Mouse (Mus musculus) hindbrain, embryonic 12.5 days (tissue): ENCODE measurements around the gene Sf3b4. TPM values are rescaled to one million over a fixed set of nuclear protein-coding genes. Genes with fewer than 3 reads are reported as not detected.
A peak's percentile ranks its signal among the peaks of the same experiment; 100 is the strongest.

Experiments
- ATAC-seq: fragments of 200-750 bp; cut with Nextera tagmentation; 2 replicates; pipeline ENCODE4 v1.8.0; 2017; ENCODE audit warnings: moderate TSS enrichment; ENCODE audit not compliant: low FRiP score
- H3K27ac ChIP-seq: fragments of 300-500 bp; sonication (generic); 2 replicates; pipeline ENCODE4 v1.5.1; 2016; ENCODE audit warnings: mild to moderate bottlenecking
- H3K27me3 ChIP-seq: fragments of 300-500 bp; sonication (generic); 2 replicates; pipeline ENCODE4 v1.6.1; 2016; ENCODE audit warnings: mild to moderate bottlenecking
- H3K36me3 ChIP-seq: fragments of 300-500 bp; sonication (generic); 2 replicates; pipeline ENCODE4 v1.6.1; 2016; ENCODE audit warnings: mild to moderate bottlenecking
- H3K4me1 ChIP-seq: fragments of 300-500 bp; sonication (generic); 2 replicates; pipeline ENCODE4 v1.6.1; 2016
- H3K4me2 ChIP-seq: fragments of 300-500 bp; sonication (generic); replicated peaks from 2 replicates; pipeline ENCODE4 v1.6.1; 2016; ENCODE audit warnings: mild to moderate bottlenecking
- H3K4me3 ChIP-seq: fragments of 300-500 bp; sonication (generic); 2 replicates; pipeline ENCODE4 v1.5.1; 2016; ENCODE audit warnings: mild to moderate bottlenecking
- H3K9ac ChIP-seq: fragments of 300-500 bp; sonication (generic); 2 replicates; pipeline ENCODE4 v1.6.1; 2016; ENCODE audit warnings: mild to moderate bottlenecking, moderate library complexity
- H3K9me3 ChIP-seq: fragments of 300-500 bp; sonication (generic); replicated peaks from 2 replicates; pipeline ENCODE4 v1.6.1; 2016; ENCODE audit warnings: mild to moderate bottlenecking
- WGBS: fragments of 180-500 bp; shearing (Covaris S2); methylation state at CpG from one replicate; pipeline ENCODE4 v1.1.7; 2016; 5-methylcytosine and 5-hydroxymethylcytosine counted together
- polyA plus RNA-seq: library from polyadenylated mRNA; unstranded; fragments of >200 nt; fragmentation: Nextera tagmentation; extraction: Ambion mirVana; gene quantifications from 2 replicates; pipeline ENCODE4 v1.2.1, GENCODE M21; 2016

The Sf3b4 gene
- polyA plus RNA-seq, result 164 and 170 TPM in 2 replicates

DNA sequence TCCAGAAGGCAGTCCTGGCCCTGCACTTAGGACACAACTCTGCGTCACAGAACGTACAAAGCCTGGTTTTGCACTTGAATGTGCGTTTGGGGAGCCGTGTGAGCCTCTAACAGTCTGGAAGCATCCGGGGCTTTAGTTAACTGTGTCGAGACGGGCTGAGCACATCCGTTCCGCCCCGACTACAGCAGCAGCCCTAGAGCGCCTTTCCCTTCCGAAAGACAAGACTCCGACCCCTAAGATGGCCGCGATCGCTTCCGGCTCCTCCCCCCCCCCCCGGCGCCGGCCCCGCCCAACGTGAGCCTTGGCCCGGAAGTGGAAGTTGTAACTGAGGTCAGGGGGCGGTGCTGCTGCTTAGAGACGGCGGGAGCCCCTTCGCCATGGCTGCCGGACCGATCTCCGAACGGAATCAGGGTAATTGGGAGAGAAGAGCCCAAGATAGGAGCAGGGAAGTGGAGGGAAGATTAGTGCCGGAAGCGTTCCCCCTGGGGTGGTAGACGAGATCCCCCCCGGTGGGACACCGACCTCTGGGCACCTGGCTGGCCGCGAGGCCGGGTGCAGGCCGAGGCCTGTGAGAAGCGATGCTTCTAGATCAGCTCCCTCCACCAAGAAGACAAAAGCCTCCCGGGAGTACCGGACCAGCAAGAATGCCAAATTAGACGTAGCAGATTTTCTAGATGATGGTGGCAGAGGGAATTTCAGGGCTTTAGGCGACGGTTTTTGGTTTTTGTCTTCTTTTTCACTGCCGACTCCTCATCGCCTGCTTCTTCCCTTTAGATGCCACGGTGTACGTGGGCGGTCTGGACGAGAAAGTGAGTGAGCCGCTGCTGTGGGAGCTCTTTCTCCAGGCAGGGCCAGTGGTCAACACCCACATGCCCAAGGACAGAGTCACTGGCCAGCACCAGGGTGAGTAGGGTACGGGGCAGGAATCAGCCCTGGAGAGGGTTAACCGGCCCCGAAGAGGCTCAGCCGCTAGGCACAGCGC, at the start of gene Sf3b4:
Gene Sf3b4, plus strand, starts transcription at position 136 of the 982 bp plus-strand sequence.
- peaks cover 33% of the 10 kb centered on the region for H3K36me3 ChIP-seq
- H3K9me3 ChIP-seq, result no peaks in the 10 kb centered on the region
- 1% methylated on average over 58 of the region's 58 CpGs for WGBS
- peak within 1 kb of the TSS; percentile 90 for H3K4me3 ChIP-seq
- peak; percentile 93 for ATAC-seq
- peaks cover 35% of the 10 kb centered on the region for H3K4me1 ChIP-seq
- peak within 1 kb of the TSS; percentile 90 for H3K9ac ChIP-seq
- H3K4me2 ChIP-seq, result peak within 1 kb of the TSS; percentile 97
- H3K27me3 ChIP-seq, result no peaks in the 10 kb centered on the region
- peak within 1 kb of the TSS; percentile 99 for H3K27ac ChIP-seq

DNA sequence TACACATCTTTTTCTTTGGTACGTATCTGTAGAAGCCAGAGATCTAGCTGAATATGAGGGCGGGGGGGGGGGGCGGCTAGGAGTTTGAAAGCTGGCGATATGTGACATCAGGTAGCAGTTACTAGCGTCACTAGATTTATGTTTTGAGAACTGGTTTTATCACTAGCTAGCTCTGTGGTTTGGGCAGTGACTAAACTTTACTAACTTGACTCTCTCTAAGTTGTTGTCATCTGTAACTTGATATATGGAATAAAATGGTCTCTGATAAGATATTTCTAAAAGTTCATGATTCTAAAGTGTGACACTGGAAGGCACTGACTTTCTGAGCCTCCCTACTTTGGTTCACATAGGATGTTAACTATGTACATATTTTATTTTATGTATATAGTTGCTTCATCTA, 47.9 kb upstream of the Sf3b4 start:
- Histone ChIP-seq H3K4me3 (no peak overlapping the region), H3K27ac (no peak overlapping the region), H3K36me3 (no peaks in the 10 kb centered on the region), H3K4me1 (no peaks in the 10 kb centered on the region), H3K9me3 (no peaks in the 10 kb centered on the region), H3K4me2 (no peak overlapping the region), H3K27me3 (no peaks in the 10 kb centered on the region), H3K9ac (no peak overlapping the region)
- 94% methylated on average over 5 of the region's 5 CpGs for WGBS
- ATAC-seq, result no peak

DNA sequence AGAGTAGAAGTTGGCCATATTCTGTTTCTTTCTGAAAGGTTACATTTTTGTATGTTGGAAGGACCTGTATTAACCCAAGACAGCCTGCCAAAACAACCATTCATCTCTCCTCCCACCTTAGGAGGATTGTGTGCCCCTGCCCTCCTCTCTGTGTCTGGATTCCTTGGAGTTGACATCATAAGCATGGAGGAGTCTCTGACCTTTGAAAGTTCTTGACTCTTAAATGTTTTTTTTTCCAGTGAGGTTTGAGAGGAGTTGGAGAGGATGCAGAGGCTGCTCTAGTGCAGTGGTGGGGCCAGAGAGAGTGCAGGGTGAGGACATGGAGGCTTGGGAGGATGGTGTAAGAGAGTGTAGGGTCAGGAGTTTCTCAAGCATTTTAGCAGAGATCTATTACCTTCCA, 44.0 kb upstream of the Sf3b4 start:
- no peak overlapping the region for H3K27ac ChIP-seq
- H3K4me1 ChIP-seq, result no peaks in the 10 kb centered on the region
- H3K9me3 ChIP-seq, result no peaks in the 10 kb centered on the region
- no peak for ATAC-seq
- no peak overlapping the region for H3K4me3 ChIP-seq
- no peak overlapping the region for H3K9ac ChIP-seq
- no peaks in the 10 kb centered on the region for H3K27me3 ChIP-seq
- no peaks in the 10 kb centered on the region for H3K36me3 ChIP-seq
- no peak overlapping the region for H3K4me2 ChIP-seq

DNA sequence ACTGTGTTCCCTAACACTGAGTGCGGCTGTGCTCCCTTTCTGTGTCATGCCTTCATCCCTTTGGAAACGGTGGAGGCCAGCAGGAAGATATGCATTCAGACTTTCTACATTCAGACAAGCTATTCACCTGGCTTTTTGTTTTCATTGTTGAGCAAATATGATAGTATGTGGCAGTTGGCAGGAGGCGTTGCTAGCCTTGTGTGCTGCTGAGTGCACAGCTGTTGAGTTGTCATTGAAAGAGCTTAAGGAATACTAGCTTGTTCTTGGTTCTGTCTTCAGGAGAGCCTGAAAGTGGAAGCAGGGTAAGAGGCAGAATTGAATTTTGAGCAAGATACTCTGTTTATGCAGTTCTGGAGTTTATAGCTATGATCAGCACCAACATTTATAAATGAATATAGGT, 39.7 kb upstream of the Sf3b4 start:
- Histone ChIP-seq H3K27ac (no peak overlapping the region), H3K36me3 (no peaks in the 10 kb centered on the region), H3K4me1 (no peaks in the 10 kb centered on the region), H3K4me3 (no peak overlapping the region), H3K9ac (no peak overlapping the region), H3K27me3 (no peaks in the 10 kb centered on the region), H3K4me2 (no peak overlapping the region), H3K9me3 (no peaks in the 10 kb centered on the region)
- no peak for ATAC-seq
- WGBS, result 82% methylated on average over 3 of the region's 3 CpGs

DNA sequence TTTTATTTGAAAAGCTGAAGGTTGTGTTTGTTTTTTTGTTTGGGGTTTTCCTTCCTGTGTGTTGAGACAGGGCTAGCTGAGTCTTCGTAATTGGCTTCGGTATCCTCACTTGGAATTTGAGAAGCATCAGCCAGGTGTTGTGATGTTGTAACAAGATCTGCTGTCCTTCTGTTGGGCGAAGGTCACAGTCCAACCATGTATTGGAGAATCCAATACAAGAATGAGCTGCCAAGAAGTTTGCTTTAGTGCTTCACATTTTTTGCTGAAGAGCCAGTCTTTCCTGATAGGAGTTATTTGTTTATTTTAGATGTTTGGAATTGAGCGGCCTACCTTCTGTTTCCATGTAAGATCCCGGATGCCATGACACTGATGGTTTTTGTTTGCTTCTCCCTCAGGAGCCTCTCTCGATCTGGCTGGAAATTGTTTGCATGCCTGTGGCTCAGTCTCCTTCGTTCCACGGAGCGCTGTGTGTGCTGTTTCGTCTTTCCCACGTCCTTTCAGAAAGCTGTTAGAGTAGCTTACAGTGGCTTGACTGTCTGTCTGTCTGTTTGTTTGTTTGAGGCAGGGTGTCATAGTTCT, 38.7 kb upstream of the Sf3b4 start:
- Histone ChIP-seq H3K9ac (no peak overlapping the region), H3K27me3 (no peaks in the 10 kb centered on the region), H3K4me3 (no peak overlapping the region), H3K27ac (no peak overlapping the region), H3K36me3 (no peaks in the 10 kb centered on the region), H3K4me1 (no peaks in the 10 kb centered on the region), H3K9me3 (no peaks in the 10 kb centered on the region), H3K4me2 (no peak overlapping the region)
- no peak for ATAC-seq
- WGBS, result 68% methylated on average over 11 of the region's 11 CpGs

DNA sequence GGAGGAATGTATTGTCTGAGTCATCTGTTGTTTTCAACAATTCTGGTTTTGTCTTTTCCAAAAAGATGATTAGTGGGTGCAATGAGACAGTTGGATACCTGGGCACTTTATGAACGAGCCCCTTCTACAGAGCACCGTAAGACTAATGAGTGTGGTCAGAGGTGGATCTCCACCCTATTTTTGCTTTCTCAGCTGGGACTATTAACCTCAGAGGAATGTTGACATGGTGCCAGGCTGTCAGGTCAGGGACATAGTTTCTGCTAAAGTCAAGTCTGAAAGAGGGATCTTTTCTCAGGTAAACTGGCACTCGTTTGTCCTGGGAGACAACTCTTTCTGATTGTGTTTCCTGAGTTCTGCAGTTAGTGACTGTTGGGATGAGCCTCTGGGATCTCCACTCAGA, 37.1 kb upstream of the Sf3b4 start:
- Histone ChIP-seq H3K4me2 (no peak overlapping the region), H3K27ac (no peak overlapping the region), H3K4me1 (no peaks in the 10 kb centered on the region), H3K36me3 (no peaks in the 10 kb centered on the region), H3K4me3 (no peak overlapping the region), H3K9me3 (no peaks in the 10 kb centered on the region), H3K27me3 (no peaks in the 10 kb centered on the region), H3K9ac (no peak overlapping the region)
- 77% methylated on average over 3 of the region's 3 CpGs for WGBS
- ATAC-seq, result no peak

DNA sequence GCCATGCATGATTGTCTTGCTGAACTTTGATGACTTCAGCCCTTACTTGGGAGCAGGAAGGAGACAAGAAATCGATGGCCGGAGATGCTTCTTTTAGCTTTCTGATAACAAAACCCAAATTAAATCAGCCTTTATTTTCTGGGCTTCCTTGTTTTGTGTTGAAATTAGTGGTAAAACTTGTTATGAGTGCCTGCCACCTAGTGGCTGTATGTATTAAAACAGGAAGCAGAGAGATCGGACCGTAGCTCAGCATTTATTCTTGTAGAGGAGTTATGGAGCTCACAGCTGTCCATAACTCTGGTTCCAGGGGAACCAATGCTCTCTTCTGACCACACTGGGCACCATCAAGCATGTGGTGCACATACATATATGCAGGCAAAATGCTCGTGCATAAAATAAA, 24.2 kb upstream of the Sf3b4 start:
- no peaks in the 10 kb centered on the region for H3K4me1 ChIP-seq
- H3K4me2 ChIP-seq, result no peak overlapping the region
- ATAC-seq, result no peak
- 31% methylated on average over 5 of the region's 5 CpGs for WGBS
- H3K36me3 ChIP-seq, result peaks cover 43% of the 10 kb centered on the region
- H3K9me3 ChIP-seq, result no peaks in the 10 kb centered on the region
- no peak overlapping the region for H3K27ac ChIP-seq
- H3K4me3 ChIP-seq, result no peak overlapping the region
- no peaks in the 10 kb centered on the region for H3K27me3 ChIP-seq
- H3K9ac ChIP-seq, result no peak overlapping the region

DNA sequence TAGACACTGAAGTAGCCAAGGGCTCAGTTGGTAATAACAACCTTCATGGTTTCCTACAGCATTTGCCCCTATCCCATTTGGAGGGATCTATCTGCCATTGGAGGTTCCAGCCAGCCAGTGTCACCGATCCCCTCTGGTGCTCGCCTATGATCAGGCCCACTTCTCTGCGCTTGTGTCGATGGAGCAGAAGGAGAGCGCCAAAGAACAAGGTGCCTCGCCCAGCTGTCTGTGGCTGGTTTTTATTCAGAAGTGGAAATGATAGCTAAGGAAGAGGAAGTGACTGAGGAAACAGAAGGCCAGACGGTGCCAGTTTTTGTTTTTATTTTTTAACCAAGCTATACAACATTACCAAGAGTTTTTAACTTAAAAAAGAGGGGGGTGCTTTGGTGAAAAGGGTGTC, 20.3 kb upstream of the Sf3b4 start:
- WGBS, result 94% methylated on average over 7 of the region's 7 CpGs
- no peak overlapping the region for H3K4me3 ChIP-seq
- H3K4me2 ChIP-seq, result no peak overlapping the region
- peaks cover 56% of the 10 kb centered on the region for H3K36me3 ChIP-seq
- no peak overlapping the region for H3K27ac ChIP-seq
- ATAC-seq, result no peak
- H3K4me1 ChIP-seq, result no peaks in the 10 kb centered on the region
- H3K9ac ChIP-seq, result no peak overlapping the region
- H3K9me3 ChIP-seq, result no peaks in the 10 kb centered on the region
- no peaks in the 10 kb centered on the region for H3K27me3 ChIP-seq

DNA sequence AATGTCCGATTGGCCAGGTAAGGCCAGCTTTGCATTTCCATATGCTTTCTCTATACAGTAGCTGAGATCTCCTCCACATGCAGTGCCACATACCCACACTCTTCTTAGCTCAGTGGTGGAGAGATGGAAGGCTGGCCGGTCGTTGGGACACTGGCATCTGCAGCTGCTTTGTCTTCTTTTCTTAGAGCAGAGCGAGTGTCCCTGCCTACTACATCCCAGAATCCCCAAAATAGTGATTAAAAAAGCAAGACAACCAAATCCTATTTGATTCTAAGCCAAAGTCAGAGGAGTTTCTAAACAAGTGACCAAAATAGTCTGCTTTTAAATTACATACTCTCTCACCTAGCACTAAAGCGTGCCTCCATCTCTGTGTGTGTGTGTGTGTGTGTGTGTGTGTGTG, 19.5 kb upstream of the Sf3b4 start:
- WGBS, result 98% methylated on average over 5 of the region's 5 CpGs
- Histone ChIP-seq H3K4me1 (no peaks in the 10 kb centered on the region), H3K36me3 (peaks cover 56% of the 10 kb centered on the region), H3K27ac (no peak overlapping the region), H3K4me2 (no peak overlapping the region), H3K4me3 (no peak overlapping the region), H3K9ac (no peak overlapping the region), H3K27me3 (no peaks in the 10 kb centered on the region), H3K9me3 (no peaks in the 10 kb centered on the region)
- ATAC-seq, result no peak

DNA sequence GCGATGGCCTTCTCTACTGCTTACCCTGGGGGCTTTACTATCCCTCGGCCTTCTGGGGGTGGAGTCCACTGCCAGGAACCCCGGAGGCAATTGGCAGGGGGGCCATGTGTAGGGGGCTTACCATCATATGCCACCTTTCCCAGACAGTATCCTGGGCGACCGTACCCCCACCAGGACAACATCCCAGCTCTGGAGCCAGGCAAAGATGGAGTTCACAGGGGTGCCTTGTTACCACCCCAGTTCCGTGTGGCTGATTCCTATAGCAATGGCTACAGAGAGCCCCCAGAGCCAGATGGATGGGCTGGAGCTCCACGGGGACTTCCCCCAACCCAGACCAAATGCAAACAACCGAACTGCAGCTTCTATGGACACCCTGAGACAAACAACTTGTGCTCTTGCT, 16.6 kb upstream of the Sf3b4 start:
- Histone ChIP-seq H3K4me2 (no peak overlapping the region), H3K27me3 (no peaks in the 10 kb centered on the region; the same call in 1 of the 2 replicates), H3K36me3 (peaks cover 56% of the 10 kb centered on the region), H3K9ac (no peak overlapping the region), H3K27ac (no peak overlapping the region), H3K4me1 (peaks cover 3% of the 10 kb centered on the region), H3K9me3 (no peaks in the 10 kb centered on the region), H3K4me3 (no peak overlapping the region)
- ATAC-seq, result no peak
- WGBS, result 85% methylated on average over 8 of the region's 8 CpGs

DNA sequence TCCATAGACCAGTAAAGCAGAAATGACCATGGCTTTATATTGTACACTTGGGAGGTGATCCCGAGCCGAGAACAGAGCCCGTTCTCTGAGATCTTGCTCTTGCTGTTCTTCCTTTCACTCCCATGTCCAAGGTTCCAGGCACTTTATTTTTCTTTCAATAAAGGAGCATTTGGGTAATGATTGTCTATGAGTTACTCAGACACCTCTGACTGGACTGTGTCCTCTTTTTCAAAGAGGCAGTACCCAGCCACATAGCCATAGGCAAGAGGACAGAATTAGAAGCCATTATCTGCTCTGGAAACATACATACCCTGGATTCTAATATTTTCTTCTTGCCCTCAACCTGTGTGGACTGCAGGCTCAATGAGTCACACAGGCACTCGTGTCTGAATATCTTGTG, 12.3 kb upstream of the Sf3b4 start:
- H3K27me3 ChIP-seq, result no peaks in the 10 kb centered on the region; the same call in 1 of the 2 replicates
- H3K27ac ChIP-seq, result no peak overlapping the region
- peaks cover 25% of the 10 kb centered on the region for H3K4me1 ChIP-seq
- no peak overlapping the region for H3K9ac ChIP-seq
- no peaks in the 10 kb centered on the region for H3K9me3 ChIP-seq
- H3K4me2 ChIP-seq, result no peak overlapping the region
- peaks cover 13% of the 10 kb centered on the region for H3K36me3 ChIP-seq
- no peak overlapping the region for H3K4me3 ChIP-seq
- WGBS, result 74% methylated on average over 4 of the region's 4 CpGs
- no peak for ATAC-seq

DNA sequence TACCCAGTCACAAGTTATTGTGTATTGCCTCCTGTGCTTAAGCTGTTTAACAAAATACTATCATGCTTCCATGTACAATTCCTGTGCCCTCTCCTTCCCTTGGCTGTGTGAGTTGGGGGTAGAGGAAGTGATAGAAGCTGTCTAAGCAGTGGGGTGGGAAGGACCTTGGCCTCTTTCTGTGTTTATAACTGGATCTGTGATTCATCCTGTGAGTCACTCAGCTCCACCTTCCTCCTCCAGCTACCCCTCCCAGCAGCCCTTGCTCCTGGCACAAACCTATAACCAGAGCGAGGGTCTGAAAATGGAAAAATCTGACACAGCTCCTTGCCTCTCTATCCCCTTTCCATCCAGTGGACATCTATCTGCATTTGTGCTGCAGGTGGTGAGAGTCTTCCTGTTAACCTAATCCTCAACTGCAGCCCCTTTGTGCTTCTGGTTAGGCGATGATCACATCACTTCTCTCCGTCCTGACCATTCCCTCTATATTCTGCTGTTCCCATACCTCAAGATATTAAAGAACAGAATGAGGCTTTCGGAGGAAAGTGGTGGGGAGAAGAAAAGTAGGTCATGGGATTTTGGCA, 11.8 kb upstream of the Sf3b4 start:
- no peaks in the 10 kb centered on the region; the same call in 1 of the 2 replicates for H3K27me3 ChIP-seq
- ATAC-seq, result peak; percentile 32
- no peak overlapping the region for H3K9ac ChIP-seq
- peak overlapping the region; percentile 30; the same call in 1 of the 2 replicates for H3K27ac ChIP-seq
- H3K4me3 ChIP-seq, result no peak overlapping the region
- peaks cover 8% of the 10 kb centered on the region for H3K36me3 ChIP-seq
- H3K9me3 ChIP-seq, result no peaks in the 10 kb centered on the region
- peaks cover 25% of the 10 kb centered on the region for H3K4me1 ChIP-seq
- 66% methylated on average over 4 of the region's 4 CpGs for WGBS
- peak overlapping the region; percentile 79; the same call in 1 of the 2 replicates for H3K4me2 ChIP-seq
